Mouse (Mus musculus) frontal cortex, postnatal 14 days (tissue): ENCODE data around the gene Tmem115.

ENCODE experiments used
- DNase-seq, 2 experiments: peaks; one replicate each; pipeline ENCODE4 v3.0.0; 2022; ENCODE audit warnings: low spot score in 2 of 2

Tmem115 gene

GRCm38 (mm10) chr9:107533791-107534407 is at the start of gene Tmem115:
Gene Tmem115, plus strand, starts transcription at chr9:107533945.
- peak; percentile 89 to 94 for DNase-seq

- peak in 1 of 2 experiments; percentile 42 for DNase-seq
Measured at GRCm38 (mm10) chr9:107484302-107484701, 49.4 kb upstream of the Tmem115 start.

DNA sequence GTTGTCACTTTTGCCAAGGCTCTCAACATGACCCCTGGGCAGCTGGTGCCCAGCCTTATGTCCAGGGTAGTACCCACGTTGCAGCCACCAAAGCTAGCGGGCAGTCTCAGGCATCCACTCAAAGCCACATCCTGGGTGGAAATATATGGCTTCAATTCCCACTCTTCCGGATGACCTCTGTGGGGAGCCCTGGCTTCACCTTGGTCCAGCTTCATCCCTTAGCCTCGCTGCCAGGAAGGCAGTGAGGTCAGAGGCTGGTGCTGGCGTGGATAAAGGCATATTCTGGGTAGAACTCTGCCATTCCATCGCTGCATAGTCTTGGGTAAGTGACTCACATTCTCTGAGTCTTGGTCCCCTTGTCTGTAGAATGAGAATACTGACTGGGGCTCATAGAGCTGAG is 49.0 kb upstream of the Tmem115 start:
- no peak for DNase-seq

DNA sequence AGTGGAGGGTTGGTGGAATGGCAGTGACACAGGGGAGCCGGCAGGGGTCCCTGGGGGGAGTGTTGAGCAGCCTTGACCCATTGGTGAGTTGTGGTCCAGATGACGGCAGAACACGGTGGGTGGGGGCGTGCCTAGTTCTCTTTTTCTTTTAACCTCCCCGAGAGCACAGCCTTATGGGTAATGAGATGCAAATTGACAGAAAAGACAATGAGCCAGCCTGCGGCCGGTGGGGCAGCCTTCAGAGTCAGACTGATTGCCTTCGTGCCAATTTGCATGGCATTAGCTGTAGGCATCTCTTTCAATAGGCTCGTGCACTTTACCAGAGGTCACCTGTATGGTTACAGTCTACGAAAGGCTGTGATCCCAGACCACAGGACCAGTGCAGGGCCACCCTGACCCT is 47.7 kb upstream of the Tmem115 start:
- no peak for DNase-seq

DNA sequence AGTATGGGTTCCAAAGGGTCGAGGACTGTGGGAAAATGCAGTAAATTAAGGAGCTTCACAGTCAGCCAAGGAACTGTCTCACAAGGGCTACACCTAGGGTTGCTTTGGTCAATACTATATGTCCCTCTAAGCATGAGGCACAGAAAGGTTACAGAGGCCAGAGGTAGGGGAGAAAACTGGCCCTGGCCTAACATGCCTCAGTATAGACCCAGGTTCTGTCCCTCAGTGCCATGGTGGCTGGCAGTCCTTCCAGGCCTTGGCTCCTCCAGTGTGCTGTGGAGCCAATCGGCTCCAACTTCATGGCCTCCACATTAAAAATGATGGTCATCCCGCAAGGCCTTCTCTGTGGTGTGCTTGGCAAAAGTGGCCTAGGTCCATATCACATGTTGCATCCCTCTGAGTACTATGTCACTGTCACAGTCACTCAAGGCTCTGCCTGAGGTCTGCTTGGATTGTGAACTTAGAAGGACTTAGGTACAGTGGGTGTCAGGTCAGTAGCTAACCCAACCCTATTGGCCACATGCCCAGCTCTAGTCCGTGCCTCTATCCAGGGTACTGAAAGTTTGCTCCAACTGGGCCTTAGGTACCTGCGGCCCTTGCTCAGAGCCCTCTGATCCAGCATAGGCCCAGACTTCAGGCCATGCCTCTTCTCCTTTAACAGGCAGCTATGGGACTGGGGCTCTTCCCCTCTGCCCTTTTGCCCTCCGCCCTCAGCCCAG is 47.1 kb upstream of the Tmem115 start:
- no peak for DNase-seq

GRCm38 (mm10) chr9:107490146-107490545 is 43.6 kb upstream of the Tmem115 start:
- no peak for DNase-seq

DNA sequence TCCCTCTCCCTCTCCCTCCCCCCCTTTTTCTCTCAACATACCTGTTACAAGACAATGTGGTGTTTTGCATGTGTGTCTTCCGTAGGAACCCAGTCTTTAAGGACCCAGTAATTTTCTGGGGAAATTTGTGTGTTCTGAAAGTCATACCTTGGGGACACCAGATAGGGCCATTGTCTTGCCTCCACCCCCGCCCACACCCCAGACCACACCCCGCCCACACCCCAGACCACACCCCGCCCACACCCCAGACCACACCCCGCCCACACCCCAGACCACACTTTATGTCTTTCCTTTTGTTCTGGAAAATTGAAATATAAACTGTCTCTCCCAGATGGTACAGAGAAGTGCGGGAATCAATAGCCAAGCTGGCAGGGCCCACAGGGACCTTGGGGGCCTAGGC is 43.1 kb upstream of the Tmem115 start:
- no peak for DNase-seq

GRCm38 (mm10) chr9:107493511-107493910 is 40.2 kb upstream of the Tmem115 start:
- no peak for DNase-seq

DNA sequence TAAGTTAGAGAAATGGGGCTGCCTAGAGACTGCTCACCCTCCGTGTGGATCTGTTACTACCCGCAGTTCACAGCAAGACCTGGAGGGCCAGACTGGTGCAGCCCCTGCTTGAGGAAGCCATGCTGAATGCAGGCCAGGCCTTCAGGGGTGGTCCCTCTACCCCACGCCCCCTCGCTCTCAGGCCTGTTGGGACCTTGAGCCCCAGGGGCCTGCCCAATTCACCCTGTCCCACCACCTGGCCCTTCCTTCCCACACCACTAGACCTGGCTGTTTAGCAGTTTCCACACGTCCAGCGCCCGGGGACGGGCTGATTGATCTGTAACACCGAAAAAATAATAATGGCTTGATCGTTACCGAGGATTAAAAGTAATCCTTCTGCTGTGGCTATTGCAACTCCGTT is 39.5 kb upstream of the Tmem115 start:
- DNase-seq: no peak

- DNase-seq: no peak
Measured at GRCm38 (mm10) chr9:107496359-107496758, 37.4 kb upstream of the Tmem115 start.

- no peak for DNase-seq
Measured at GRCm38 (mm10) chr9:107500708-107501286, 32.9 kb upstream of the Tmem115 start.

DNA sequence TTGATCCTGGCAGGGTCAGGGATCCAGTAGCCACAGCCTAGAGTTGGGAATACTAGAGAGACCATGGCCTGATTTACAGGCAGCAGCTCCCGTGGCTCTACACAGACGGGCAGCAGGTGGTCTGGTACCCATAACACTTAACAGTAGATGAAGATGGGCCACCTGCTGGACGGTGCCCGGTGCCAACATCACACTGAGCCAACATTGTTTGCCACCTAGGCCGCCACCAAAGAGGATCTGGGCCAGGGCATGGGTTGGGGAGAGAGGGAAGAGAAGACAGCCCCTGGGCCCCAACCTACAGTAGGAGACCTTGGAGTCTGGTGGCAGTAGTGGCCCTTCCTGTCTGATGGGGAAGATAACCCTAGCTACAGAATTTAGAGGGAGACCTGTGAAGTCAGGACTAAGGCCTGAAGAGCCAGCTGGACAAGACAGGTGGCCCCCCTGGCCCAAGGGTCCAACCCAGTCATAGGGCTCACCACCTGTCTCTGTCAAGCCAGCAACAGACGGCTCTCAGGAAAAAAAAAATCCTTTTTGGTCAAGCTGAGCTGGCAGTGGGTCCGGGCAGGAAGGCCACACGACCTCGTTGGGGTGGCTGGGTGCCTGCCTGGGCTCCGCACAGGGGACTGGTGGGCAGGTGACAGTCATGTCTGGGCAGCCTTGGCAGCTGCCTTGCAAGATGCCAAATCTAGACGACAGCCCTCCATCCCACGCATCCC is 31.5 kb upstream of the Tmem115 start:
- no peak for DNase-seq

DNA sequence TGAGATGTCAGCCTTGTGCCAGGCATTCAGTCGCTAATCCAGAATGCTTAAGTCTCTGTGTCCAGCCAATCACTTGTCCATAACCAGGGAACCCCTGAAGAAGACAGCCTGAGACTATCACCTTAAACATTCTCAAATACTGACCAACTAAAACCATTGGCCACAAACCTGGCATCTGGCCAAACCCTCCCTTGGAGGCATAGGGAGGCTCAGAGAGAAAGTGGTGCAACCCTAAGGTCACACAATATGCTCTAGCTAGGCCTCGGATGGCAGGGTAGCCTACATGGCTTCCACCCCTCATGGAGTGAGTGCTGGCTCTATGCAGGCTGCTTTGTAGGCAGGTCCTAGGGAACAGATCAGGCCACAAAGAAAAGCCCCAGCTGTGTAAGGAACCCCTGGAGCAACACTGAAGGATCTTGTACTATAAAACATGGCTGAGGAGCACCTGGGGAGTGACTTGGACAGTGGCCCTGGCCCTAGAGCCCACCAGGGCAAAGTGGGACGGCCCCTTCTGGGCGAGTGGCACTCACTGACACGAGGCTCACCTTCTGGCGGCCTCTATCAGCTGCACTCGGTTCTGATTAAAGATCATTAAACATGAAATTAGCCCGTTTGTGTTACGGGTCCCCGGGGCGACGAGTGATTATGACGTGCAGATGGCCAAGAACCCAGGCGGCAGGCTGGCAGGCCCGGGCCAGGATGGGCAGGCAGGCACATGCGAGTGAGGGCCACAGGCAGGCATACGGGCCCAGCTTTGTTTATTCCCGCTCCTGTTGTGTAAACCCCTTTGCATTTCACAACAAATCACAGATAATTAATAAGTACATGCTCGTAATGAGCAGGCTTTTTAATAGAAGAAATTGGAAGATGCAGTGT is 28.8 kb upstream of the Tmem115 start:
- no peak for DNase-seq

DNA sequence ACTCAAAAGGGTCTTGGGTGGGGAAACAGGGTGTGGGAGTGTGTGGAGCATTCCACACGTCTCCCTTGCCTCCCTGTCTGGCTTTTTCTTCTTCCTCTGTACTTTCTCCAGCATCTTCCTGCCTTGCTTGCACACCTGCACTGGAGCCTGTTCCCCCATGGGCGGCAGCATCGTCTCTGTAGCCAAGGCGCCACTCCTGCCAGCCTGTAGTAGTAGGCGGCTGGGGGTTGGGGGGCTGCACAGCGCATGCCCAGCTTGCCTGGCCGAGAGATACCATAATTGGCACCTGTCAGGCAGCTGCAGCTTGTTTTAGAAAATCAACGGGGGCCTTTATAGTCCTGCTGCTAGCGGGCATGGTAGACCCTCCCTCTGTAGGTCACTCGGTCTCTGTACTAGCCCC is 25.5 kb upstream of the Tmem115 start:
- peak; percentile 46 to 67 for DNase-seq

DNA sequence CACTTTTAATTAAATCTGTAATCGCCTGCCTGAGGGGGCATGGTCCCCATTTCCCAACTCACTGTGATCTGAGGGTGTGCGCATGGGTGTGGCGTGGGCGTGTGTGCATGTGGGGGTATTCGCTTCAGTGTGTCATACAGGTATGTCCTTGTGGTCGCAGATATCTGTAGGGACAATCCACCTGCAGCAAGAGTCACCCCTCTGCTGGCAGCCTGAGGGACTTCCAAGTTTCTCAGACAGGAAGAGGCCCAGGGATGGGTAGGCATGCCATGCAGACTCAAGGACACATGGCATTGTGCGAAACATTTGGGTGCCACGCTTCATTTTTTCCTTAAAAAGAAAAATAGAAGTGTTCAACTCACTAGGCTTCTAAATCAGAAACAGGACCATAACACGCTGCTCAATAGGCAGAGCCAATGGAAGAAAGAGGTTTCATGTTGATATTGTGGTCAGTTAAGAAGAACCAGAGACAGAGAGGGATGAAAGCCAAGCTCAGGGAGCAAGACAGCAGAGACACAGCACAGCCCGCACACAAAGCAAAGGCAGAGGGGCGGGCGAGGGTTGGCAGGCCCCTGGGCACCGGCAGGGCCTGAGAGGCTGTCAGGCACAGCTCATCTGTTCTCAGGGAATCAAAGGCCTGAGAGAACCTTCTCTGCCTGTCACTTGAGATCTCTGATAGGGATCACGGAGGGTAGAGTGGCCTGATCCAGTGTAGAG is 23.2 kb upstream of the Tmem115 start:
- DNase-seq: no peak

DNA sequence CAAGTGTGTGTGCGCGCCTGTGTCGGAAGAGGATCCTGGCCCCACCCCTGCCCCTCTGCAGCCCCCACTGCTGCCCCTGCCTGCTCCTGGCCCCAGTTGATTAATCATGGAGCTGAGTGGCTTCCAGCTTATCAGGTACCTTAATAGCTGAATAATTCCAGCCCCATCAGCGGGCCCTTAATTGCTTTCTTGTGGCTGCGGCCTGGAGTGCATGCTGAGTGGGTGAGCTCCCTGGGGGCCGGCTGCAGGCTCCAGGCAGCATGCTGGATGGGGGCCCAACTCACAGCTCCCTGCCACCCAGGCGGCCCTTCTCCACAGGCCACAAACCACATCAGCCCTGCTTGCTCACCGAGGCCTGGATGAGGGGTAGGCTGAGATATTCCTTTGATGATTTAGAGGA is 22.3 kb upstream of the Tmem115 start:
- no peak for DNase-seq

DNA sequence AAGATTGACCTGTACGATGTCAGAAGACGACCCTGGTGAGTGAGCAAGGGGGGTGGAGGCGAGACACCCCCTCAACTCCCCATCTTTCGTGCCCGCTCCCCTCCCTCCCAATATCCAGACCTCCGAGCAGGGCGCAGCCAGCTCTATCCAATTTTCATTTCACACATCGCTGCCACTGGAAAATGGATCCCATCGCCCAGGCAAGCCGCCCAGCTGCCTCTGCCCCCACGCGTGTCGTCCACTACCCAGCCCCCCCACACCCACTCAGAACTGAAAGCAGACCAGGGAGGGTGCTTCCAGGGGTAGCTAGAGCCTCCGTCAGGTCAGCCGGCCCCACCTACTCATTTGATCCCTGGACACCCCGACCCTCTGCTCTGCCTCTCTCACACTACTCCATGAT is 21.4 kb upstream of the Tmem115 start:
- DNase-seq: no peak

- DNase-seq: peak; percentile 75 to 91
Measured at GRCm38 (mm10) chr9:107514303-107514955, 19.3 kb upstream of the Tmem115 start.

- no peak for DNase-seq
Measured at GRCm38 (mm10) chr9:107520331-107520730, 13.4 kb upstream of the Tmem115 start.

DNA sequence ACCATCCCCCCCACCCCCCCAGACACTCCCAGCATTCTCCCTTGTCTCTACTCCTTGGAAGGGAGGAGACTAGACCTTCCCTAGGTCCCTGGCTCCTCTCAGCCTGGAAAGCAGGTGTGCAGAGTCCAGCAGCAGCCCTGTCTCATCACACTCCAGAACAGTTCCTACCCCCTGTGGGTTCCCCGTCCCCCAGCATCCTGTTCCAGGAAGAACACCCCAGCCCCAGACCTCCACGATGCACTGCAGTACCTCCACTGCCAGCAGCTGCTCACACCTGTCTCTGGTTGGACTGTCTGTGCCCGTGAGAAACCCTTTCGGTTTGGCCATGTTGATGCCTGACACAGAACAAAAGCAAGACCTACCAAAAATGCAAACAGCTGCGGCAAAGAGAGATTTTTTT is 12.6 kb upstream of the Tmem115 start:
- DNase-seq: no peak
